Mouse (Mus musculus) lung, postnatal 25 days (tissue): ENCODE results near the gene Bcan.

ENCODE experiments used
- DNase-seq: peaks from one replicate; pipeline ENCODE4 v3.0.0; 2022; ENCODE audit warnings: low spot score

Gene Bcan

GRCm38 (mm10) chr3:87944838-87945600, 55.0 kb downstream of the Bcan start:
- no peak for DNase-seq

- DNase-seq: no peak
Measured at GRCm38 (mm10) chr3:87943586-87943985, 56.4 kb downstream of the Bcan start.

- DNase-seq: no peak
Measured at GRCm38 (mm10) chr3:87942471-87942870, 57.6 kb downstream of the Bcan start.

DNA sequence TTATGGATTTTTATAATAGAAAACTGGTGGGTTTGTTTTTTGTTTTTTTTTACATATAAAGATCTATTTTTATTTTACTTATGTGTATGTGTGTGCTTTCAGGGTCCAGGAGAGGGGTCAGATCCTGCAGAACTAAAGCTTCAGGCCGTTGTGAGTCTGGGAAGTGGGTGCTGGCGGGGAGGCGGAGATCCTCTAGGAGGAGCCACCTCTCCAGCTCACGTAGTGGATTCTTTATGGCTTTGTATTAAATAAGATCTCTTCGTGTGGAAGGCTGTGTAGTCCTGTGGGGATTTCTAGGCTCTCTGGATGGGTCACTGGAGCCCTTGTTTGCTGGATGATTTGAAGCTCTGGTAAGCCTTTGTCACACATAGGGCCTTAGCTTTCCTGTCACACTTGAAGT, 59.4 kb downstream of the Bcan start:
- no peak for DNase-seq
